Mouse (Mus musculus) C2C12 (cell line): ENCODE measurements around the gene Crtc1. TPM values are rescaled to one million over a fixed set of nuclear protein-coding genes. Genes with fewer than 3 reads are reported as not detected.

ENCODE experiments used
- H3K27me3 ChIP-seq: one replicate; pipeline ENCODE4 v1.6.1; 2011; ENCODE audit not compliant: control insufficient read depth, insufficient read depth, insufficient read length
- H3K36me3 ChIP-seq: one replicate; pipeline ENCODE4 v1.6.1; 2011; ENCODE audit not compliant: control insufficient read depth, insufficient read depth
- H3K4me3 ChIP-seq: one replicate; pipeline ENCODE4 v1.5.1; 2011; ENCODE audit warnings: mild to moderate bottlenecking, control low read depth; ENCODE audit not compliant: poor library complexity, insufficient read depth, severe bottlenecking
- H3K79me2 ChIP-seq: one replicate; pipeline ENCODE4 v1.6.1; 2011; ENCODE audit not compliant: control insufficient read depth, insufficient read depth
- H3K79me3 ChIP-seq: one replicate; pipeline ENCODE4 v1.6.1; 2011; ENCODE audit warnings: low read depth, control low read depth
- H3ac ChIP-seq: one replicate; pipeline ENCODE3; 2011; ENCODE audit warnings: low read depth; ENCODE audit not compliant: control insufficient read depth, insufficient read length
- CEBPB ChIP-seq: IDR thresholded peaks from one replicate; pipeline ENCODE4 v1.6.1; 2011; ENCODE audit warnings: low read depth, mild to moderate bottlenecking, control low read depth, moderate library complexity
- CTCF ChIP-seq: IDR thresholded peaks from one replicate; pipeline ENCODE4 v1.5.1; 2011; ENCODE audit not compliant: control insufficient read depth, insufficient read depth, insufficient read length
- FOSL1 ChIP-seq: IDR thresholded peaks from one replicate; pipeline ENCODE4 v1.8.0; 2011; ENCODE audit warnings: mild to moderate bottlenecking, low read length; ENCODE audit not compliant: poor library complexity, insufficient read depth, severe bottlenecking
- MAX ChIP-seq: IDR thresholded peaks from one replicate; pipeline ENCODE4 v1.6.1; 2011; ENCODE audit warnings: mild to moderate bottlenecking, control low read depth
- MYOD1 ChIP-seq: IDR thresholded peaks from one replicate; pipeline ENCODE4 v1.6.1; 2011; ENCODE audit warnings: low read depth; ENCODE audit not compliant: control insufficient read depth, insufficient read length
- MYOG ChIP-seq: IDR thresholded peaks from one replicate; pipeline ENCODE4 v1.6.1; 2011; ENCODE audit not compliant: control insufficient read depth, insufficient read length; ENCODE audit errors: extremely low read depth
- USF1 ChIP-seq: IDR thresholded peaks from one replicate; pipeline ENCODE4 v1.6.1; 2011; ENCODE audit warnings: low read depth, mild to moderate bottlenecking, control low read depth, moderate library complexity
- polyA plus RNA-seq: library from polyadenylated mRNA; unstranded; fragments of >200 nt; fragmentation: generic; extraction: Trizol; gene quantifications from one replicate; pipeline ENCODE4 v1.2.1, GENCODE M21; 2012; ENCODE audit warnings: missing spikeins

Crtc1 gene
- polyA plus RNA-seq, 1 experiment = 11.7 TPM

- peaks cover 83% of the 10 kb centered on the region for H3K79me2 ChIP-seq
- H3ac ChIP-seq = peak overlapping the region; percentile 14
- H3K27me3 ChIP-seq = no peaks in the 10 kb centered on the region
- peaks cover 18% of the 10 kb centered on the region for H3K36me3 ChIP-seq
- no peak overlapping the region for H3K4me3 ChIP-seq
- H3K79me3 ChIP-seq = peaks cover 43% of the 10 kb centered on the region
- TF ChIP-seq FOSL1 = no peak
- TF ChIP-seq CEBPB = no peak
- TF ChIP-seq MYOD1 = no peak
- no peak for TF ChIP-seq MAX
- TF ChIP-seq USF1 = no peak
- no peak for TF ChIP-seq CTCF
- TF ChIP-seq MYOG = no peak
These were observed 26.9 kb upstream of the Crtc1 start for GRCm38 (mm10) chr8:70466305-70466704.

DNA sequence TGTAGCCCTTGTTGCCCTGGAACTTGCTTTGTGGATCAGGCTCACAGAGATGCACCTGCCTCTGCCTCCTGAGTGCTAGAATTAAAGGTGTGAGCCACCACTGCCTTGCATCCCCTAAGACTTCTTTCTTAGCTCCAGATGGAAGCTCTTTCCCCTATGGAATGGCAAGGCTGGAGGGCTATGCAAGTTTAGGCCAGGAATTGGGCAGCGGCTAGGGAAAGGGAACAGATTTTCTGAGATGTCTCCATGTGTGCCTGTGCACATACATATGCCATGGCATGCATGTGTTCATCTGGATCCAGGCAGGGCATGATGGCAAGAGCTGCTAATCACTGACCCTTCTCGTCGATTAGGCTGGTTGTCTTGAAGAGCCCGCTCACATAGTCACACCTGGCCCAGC, 26.3 kb upstream of the Crtc1 start:
- TF ChIP-seq MYOG (no peak), MYOD1 (no peak)

GRCm38 (mm10) chr8:70464162-70464561, 24.8 kb upstream of the Crtc1 start:
- H3K27me3 ChIP-seq = no peaks in the 10 kb centered on the region
- TF ChIP-seq USF1 = no peak
- TF ChIP-seq CTCF = no peak
- TF ChIP-seq FOSL1 = no peak
- no peak for TF ChIP-seq MAX
- no peak for TF ChIP-seq MYOG
- no peak for TF ChIP-seq MYOD1
- TF ChIP-seq CEBPB = no peak
- peaks cover 14% of the 10 kb centered on the region for H3K36me3 ChIP-seq
- no peak overlapping the region for H3ac ChIP-seq
- peaks cover 76% of the 10 kb centered on the region for H3K79me2 ChIP-seq
- H3K79me3 ChIP-seq = peaks cover 28% of the 10 kb centered on the region
- no peak overlapping the region for H3K4me3 ChIP-seq

More for the DNA sequence above, 26.3 kb upstream of the Crtc1 start:
- H3K79me3 ChIP-seq = peaks cover 37% of the 10 kb centered on the region
- H3K4me3 ChIP-seq = no peak overlapping the region
- H3K36me3 ChIP-seq = peaks cover 12% of the 10 kb centered on the region
- peaks cover 82% of the 10 kb centered on the region for H3K79me2 ChIP-seq
- H3K27me3 ChIP-seq = no peaks in the 10 kb centered on the region
- H3ac ChIP-seq = no peak overlapping the region

DNA sequence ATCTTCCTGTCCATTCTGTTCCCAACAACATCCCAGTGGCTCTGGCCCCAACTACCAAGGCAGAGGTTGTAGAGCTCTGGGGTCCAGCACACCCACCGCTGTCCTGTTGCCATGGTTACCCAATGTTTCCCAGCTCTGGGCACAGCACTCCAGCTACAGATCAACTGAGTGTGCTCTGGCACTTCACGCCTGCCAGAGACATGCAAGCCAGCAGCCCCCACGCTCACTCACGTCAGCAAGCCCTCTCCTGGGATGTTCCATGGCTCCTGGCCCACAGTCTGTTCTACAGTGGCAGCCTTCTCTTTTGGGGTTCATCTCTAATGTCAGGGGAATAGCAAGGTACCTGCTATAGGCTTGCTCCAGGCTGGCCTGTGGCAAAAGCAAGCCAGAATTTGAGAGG, 23.9 kb upstream of the Crtc1 start:
- H3K36me3 ChIP-seq = peaks cover 20% of the 10 kb centered on the region
- TF ChIP-seq MYOG = no peak
- no peak for TF ChIP-seq CTCF
- no peak for TF ChIP-seq MAX
- TF ChIP-seq CEBPB = no peak
- no peak for TF ChIP-seq MYOD1
- TF ChIP-seq USF1 = no peak
- no peak for TF ChIP-seq FOSL1
- H3K79me2 ChIP-seq = peaks cover 76% of the 10 kb centered on the region
- H3K27me3 ChIP-seq = no peaks in the 10 kb centered on the region
- H3ac ChIP-seq = no peak overlapping the region
- H3K79me3 ChIP-seq = peaks cover 21% of the 10 kb centered on the region
- no peak overlapping the region for H3K4me3 ChIP-seq

GRCm38 (mm10) chr8:70462516-70462813, 23.1 kb upstream of the Crtc1 start:
- peak; percentile 43 for TF ChIP-seq MAX
- peak; percentile 9 for TF ChIP-seq MYOD1
- TF ChIP-seq CTCF = no peak
- no peak overlapping the region for H3K4me3 ChIP-seq
- peaks cover 21% of the 10 kb centered on the region for H3K79me3 ChIP-seq
- H3ac ChIP-seq = peak overlapping the region; percentile 34
- peaks cover 76% of the 10 kb centered on the region for H3K79me2 ChIP-seq
- H3K27me3 ChIP-seq = no peaks in the 10 kb centered on the region
- H3K36me3 ChIP-seq = peaks cover 20% of the 10 kb centered on the region

DNA sequence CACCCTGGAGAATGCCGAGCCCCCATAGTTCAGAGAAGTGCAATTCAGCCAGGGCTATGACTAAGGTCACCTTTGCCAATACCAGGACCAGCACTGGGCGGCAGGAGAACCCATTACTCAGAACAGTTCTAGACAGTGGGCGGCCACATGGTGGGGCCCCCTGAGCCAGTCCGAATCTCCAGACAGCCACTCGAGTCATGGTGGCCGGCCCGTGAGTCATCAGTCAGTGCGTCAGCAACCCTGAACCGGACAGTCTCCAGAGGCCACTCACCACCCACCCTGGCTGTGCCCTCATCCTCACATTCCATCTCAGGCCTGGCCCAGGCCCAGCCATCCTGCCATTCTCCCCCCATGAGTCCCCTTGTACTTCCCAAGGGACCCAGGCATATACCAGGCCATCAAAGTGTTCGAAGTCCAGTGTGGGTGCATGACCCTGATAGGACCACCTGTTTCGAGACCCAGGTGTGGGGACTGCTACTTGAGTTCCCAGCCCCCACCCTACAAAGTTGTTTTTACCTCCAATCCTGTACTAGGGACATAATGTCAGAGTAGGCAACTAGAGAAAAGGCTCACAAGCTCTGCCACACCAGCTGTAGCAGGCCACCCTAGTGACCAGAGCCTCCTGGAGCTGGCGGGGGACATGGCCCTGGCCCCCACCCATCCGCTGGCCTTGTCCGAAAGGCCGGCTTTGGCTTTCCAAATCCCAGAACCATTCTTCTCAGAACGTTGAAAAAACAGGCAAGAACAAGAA, 22.6 kb upstream of the Crtc1 start:
- Histone ChIP-seq H3K27me3 (no peaks in the 10 kb centered on the region), H3K79me3 (peaks cover 21% of the 10 kb centered on the region), H3ac (no peak overlapping the region), H3K79me2 (peaks cover 73% of the 10 kb centered on the region), H3K36me3 (peaks cover 20% of the 10 kb centered on the region), H3K4me3 (no peak overlapping the region)
- TF ChIP-seq MYOD1 = peak; percentile 41
- TF ChIP-seq CEBPB = no peak
- TF ChIP-seq CTCF = no peak
- TF ChIP-seq USF1 = no peak
- TF ChIP-seq MYOG = no peak
- peak; percentile 25 for TF ChIP-seq MAX
- peak; percentile 84 for TF ChIP-seq FOSL1
